Mouse (Mus musculus) ovary, postnatal 14 days (tissue): ENCODE measurements around the gene Metap1.

Experiments used
- DNase-seq: peaks from one replicate; pipeline ENCODE4 v3.0.0; 2022; ENCODE audit warnings: low spot score

Metap1 gene

GRCm38 (mm10) chr3:138489327-138490033, at the start of gene Metap1:
TSS of gene Metap1 (minus strand) at chr3:138489515.
- DNase-seq, result peak; percentile 97

DNA sequence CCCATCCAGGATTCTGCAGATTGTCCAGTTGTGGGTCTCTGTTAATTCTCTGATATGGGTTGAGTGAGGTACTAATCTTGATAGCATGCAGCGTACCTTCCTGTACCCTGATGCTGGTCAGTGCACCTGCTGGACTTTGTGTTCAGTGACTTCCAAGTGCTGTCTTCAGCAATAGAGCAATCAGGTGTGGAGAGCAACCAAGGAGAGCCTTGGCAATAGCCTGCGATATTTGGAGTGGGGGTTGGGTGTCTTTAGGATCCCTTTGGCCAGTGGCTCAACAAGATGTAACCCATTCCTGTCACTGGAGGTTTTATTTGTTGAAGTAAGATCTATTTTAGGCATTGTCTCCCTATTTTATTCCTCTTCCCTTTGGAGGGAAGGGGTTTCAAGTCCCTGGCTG, 46.7 kb upstream of the Metap1 start:
- DNase-seq, result no peak

DNA sequence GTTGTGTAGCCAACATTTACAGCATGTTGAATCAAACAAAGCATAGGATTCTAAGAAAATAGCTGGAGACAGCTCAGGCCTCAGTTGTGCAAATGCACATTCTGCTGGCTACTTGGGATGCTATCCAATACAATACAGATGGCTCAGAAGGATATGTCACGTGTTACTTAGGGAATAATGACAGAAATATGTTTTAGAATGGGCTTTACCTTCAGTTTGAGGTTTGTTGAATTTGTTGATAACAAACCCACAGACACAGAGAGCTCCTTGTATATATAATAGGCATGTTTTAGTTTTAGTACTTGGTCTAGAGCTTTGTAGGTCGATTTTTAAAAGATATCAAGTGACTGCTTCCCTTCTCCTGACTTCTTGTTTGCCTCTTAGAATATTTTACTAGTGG, 43.4 kb upstream of the Metap1 start:
- no peak for DNase-seq

DNA sequence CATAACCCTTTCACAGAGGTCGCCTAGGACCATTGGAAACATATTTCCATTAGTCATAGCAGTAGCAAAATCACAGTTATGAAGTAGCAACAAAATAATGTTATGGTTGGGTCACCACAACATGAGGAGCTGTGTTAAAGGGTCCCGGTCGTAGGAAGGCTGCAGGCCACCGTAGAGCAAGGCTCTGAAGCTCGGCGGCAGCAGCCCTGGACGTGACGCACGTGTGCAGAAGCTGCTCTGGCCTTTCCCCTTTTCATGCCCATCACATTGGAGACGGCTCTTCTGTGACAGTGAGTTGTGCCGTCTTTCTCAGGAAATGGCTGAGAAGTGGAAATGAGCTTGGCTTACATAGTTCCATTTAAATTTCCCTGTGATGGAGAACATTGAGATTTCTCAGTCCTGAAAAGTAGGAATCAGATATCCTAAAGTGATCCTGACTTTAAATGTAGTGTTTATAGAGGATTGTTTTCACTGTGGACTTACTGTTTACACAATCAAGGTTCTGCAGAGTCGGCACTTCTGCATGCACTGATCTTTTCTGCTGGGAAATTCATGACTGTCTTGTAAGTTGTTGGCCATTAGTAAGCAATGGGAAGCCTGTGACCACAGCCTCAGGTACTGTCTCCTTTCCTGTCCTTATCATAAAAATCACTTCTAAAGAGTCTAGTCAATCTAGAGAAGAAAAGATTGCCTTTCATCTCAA, 42.3 kb upstream of the Metap1 start:
- DNase-seq, result no peak

DNA sequence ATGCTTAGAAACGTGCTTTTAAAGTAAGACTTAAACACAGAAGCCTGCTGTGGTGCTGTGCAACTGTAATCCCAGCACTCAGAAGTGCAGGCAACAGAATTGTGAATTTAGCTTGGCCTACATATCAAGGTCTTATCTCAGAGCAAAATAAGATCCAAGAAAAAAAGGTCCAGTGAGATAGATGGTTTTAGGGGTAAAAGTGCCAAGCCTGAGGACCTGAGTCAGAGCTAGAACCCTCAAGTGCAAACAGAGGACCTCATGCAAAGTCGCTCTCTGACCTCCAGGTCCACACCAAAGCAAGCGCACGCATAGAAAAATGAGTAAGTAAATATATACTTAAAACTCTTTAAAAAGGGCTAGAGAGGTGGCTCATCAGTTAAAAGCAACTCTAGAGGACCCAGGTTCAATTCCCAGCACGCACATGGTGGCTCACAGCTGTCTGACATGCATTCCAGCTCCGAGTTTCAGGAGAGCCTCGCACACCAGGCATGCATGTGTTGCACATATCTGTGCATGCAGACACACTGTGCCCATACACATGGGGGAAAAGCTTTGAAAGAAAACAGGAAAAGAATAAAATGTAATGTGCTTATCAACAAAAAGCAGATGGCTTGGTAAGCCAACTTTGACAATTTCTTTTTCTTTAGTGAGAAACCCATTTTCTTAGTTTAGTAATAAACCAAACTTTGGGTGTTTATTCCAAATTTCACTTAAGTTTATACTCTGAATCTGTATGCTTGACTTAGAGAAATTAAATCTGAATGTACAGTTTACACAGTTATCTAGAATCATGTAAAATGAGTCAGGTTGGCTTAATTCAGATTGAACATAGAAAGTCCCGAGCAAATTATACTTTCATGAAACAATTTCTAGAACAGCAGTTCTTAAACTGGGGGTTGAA, 41.5 kb upstream of the Metap1 start:
- no peak for DNase-seq

DNA sequence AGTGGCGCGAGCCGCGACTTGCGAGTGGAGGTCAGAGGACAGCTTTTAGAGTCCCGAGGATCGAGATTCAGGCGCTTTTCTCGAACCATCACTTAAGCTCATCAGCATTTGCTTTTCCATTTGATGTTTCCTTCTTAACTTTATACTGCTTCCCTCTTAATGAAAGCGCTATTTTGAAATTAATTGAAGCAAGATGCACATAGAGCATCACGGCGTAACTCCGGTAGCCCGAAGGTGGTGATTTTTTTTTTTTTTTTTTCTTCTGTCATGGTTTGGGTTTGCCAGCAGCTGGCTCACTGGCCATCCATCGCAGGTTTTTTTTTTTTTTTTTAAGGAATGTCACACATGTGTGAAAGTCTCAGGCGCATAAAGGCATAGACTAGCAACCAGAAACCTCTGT, 39.0 kb upstream of the Metap1 start:
- DNase-seq, result no peak

GRCm38 (mm10) chr3:138527667-138528231, 38.4 kb upstream of the Metap1 start:
- peak; percentile 22 for DNase-seq

DNA sequence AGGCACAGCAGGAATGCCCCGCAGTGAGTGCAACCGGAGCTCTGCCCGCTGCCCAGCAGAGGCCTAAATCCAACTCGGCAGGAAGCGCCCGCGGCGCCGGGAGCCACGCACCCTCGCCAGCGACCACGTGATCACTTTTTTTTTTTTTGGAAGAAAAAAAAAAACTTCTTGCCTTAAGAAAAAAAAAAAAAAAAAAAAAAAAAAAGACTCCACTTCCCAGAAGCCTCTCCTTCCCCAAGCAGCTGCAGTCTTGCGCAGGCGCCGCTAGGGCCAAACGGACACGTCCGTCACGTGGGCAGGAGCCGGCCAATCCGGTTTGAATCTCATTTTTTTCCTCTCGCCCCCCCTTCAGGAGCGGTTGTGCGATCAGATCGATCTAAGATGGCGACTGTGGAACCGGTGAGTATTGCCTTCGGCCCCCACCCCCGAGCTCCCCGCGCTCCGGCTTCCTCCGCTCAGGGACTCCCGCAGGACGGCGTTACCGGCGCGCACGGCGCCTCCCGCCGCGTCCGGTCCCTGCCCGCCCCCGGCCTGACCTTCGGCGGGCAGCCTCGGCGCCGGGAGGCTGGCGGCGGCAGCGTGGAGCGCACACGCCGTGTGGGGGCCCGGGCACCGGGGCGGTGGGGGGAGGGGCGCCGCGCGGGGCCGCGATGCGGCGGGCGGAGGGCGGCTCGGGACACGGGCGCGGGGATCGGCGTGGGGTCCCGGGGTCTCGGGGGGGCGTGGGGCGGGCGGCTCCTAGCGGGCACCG, 37.8 kb upstream of the Metap1 start:
- DNase-seq, result peak; percentile 90

DNA sequence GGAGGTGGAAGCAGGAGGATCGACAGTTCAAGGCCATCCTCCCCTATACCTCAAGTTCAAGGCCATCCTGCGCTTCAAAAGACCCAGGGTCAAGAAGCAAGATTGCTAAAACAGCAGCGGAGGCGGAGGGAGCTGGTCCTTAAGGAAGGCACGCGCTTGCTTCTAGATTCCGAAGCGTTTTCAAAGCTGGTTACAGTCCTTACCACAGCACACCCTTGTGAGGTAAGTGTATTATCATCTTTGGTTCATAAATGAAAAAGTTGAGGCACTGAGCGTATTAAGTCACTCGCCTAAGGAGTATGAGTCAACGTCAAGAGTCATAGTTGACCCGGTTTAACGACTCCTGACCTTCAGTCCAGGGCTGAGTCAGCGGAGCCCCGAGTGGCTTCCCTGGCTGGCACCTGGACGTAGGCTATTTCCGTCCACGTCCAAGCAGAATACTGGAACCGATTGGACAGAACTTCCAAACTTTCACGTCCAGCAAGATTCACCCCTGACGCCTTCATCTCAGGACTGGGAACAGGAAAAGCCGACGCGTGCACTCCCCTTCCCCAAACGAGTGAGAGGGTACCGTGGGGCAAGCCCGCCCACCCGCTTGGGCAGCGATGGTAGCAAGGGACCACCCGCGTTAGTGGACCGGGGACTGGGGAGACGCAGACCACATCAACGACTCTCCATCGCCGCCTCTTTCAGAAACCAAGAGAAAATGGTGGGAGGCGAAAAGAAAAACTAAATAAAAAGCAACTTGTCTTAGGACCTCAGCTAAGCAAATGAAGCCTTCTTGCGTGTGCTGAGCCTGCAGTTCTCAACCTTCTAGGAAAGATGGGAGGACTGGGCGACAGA, 37.0 kb upstream of the Metap1 start, which contains the start of gene Eif4e:
TSS of gene Eif4e (plus strand) at position 107 of the 843 bp plus-strand sequence.
- DNase-seq, result peak; percentile 31

DNA sequence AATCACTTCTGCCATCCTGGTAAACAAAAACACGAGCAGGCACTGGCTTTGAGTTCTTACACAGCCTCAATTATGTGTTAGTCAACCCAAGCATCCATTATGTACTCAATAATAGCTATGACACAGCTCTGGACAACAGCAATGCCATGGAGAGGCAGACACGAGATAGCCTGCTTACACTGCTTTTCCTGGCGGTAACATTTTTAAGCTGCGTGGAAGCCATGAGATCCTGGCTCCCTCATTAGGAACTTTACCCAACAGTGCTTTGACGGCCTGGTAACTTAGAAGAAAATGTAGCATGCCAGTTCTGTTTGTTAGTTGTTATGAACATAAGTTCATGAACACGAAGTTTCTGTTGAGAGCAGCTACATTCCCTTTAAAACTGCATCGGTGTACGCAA, 36.2 kb upstream of the Metap1 start:
- no peak for DNase-seq

GRCm38 (mm10) chr3:138523956-138524355, 34.6 kb upstream of the Metap1 start:
- DNase-seq, result no peak

- DNase-seq, result no peak
Measured at GRCm38 (mm10) chr3:138519218-138519617, 29.9 kb upstream of the Metap1 start.

DNA sequence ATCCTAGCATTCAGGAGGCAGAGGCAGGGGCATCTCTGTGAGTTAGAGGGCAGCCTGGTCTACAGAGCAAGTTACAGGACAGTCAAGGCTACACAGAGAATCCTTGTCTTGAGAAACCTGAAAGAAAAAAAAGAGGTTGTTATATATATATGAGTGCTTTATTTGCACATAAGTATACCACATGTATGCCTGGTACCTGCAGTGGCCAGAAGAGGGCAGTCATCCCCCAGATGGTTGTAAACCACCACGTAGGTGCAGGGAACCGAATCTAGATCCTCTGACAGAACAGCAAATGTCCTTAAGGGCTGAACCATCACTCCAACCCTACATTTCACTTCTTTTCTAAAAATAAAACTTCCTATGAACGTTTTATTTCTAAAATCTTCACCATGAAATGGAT, 28.6 kb upstream of the Metap1 start:
- no peak for DNase-seq

DNA sequence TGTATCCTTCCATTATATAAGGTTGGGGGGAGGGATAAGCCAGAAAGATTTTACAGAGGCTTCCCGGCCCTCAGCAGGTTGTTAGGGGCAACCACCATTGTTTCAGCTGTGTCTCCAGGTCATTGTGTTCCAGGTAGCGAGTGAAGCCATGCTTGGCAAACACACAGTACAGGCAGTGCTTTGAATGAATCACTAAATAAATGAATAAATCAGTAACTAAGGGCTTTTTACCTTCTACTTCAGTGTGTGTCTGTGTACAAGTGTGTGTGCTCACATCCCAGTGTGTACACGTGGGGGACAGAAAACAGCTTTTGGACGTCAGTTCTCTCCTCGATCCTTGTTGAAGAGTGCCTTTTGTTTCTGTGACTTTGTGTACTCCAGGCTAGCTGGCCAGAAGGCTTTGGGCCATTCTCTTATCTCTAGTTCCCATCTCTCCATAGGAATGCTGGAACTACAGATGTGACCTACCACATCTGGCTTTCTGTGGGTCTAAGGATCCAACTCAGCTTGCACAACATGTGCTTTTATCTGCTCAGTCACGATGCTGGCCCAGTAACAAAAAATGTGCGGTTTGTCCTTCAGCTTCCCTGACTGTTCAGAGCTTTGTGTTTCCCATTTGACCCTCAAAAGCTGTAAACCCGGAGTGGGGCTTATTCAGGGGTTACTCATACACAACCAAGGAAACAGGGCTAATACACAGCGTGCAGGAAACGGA, 26.5 kb upstream of the Metap1 start:
- DNase-seq, result no peak

DNA sequence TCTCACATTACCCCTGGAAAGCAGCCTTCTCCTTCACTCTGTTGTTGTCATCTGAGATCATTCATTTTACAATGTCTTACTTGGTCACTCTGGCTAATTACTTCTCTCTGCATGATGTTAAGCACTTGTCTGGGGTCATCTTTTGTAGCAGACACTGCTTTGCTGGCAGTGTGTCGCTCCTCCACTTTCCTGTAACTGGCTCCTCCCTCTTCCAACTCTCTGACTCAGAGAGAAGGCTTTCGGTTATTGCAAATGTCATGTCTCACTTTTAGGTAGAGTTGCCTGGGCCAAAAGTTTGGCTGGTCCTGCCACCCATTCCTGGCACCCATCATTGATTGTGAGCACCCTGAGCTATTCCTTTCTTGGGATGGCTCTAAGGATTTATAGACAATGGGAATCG, 25.4 kb upstream of the Metap1 start:
- DNase-seq, result no peak

DNA sequence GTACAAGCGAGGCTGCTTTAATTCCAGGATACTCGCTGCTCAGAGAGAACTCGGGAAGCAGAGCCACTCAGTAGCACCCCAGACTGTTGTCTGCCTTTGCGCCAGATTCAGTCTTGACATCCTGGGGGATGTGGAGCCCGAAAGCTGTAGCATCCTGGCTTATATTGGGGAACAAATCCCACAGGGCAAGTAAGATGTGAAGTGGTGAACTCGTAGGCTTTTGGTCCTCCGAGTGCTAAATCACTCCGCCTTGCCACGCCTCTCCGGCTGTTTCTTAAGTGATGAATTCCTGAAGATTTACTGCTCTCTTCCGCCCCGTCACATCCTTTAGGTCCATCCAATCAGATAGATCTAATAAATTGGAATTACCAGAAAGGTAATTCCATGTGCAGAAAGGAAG, 23.9 kb upstream of the Metap1 start:
- no peak for DNase-seq

DNA sequence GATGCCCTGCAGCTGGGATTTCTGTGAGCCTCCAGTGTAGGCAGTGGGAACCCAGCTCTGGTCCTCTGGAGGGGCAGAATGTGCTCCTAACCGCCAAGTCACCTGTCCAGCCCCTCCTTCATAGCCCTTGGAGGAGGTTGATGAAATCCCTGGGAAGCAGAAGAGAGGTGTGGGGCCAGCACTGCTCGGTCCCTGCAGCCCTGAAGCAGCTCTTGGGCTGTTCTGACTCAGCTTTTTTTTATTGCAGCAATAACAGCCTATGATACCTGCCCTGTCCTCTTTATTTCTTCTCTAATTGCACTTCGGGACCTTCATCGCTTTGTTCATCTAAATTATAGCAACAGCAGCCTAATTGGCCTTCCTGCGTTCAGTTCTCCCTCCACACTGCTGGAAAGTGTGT, 21.2 kb upstream of the Metap1 start:
- no peak for DNase-seq

DNA sequence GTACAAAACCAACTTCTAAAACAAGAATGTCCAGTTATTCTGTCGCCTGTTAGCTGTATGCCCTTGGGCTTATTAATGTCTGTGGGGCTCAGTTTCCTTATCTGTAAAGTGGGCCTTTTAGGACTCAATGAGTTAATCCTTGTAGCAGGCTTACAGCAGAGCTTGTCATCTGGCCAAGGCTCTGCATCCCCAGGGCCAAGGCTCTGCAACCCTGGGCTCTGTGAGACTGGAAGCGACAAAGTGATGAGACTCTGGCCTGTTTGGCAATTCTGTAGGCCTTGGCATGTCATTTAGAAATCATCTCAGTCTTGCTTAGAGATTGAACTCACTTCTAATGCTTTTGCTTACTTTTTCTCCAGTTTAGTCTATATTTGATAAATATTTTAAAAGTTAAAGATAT, 20.3 kb upstream of the Metap1 start:
- no peak for DNase-seq

GRCm38 (mm10) chr3:138506749-138507148, 17.4 kb upstream of the Metap1 start:
- DNase-seq, result peak; percentile 41

DNA sequence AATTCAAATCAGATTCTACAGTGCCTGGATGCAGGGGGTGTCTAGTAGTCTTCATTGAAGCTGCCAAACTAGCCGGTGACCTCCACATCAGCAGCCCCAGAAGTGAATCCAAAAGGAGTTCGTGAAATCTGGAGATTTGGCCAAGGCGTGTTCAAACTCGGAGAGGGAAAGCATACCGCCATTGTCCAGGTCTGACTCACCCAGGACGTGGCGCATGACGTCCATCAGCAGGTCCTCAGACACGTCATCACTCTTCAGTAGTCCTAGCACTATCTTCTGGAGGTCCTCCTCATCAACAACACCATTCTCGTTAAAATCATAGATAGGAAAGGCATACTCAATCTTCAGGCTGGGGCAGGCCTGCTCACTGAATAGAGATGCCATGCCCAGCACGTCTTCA, 14.4 kb upstream of the Metap1 start:
- DNase-seq, result no peak
